Mouse (Mus musculus) kidney, adult 2 months (tissue): ENCODE data around the gene Pknox2. TPM values are rescaled to one million over a fixed set of nuclear protein-coding genes. Genes with fewer than 3 reads are reported as not detected.

Experiments
- DNase-seq: peaks from one replicate; pipeline ENCODE4 v3.0.0; 2021
- H3K27ac ChIP-seq: fragments of 200-500 bp; 2 replicates; pipeline ENCODE4 v1.5.1; 2012; ENCODE audit warnings: low read depth, low read length, control low read depth, inconsistent platforms; ENCODE audit not compliant: insufficient read depth
- H3K27me3 ChIP-seq: fragments of 200-500 bp; replicated peaks from 2 replicates; pipeline ENCODE4 v1.6.1; 2012; ENCODE audit warnings: mild to moderate bottlenecking, moderate library complexity, low read length, inconsistent platforms; ENCODE audit not compliant: control insufficient read depth, insufficient read depth
- H3K36me3 ChIP-seq: fragments of 200-500 bp; 2 replicates; pipeline ENCODE4 v1.6.1; 2012; ENCODE audit warnings: mild to moderate bottlenecking, moderate library complexity, low read length, inconsistent platforms; ENCODE audit not compliant: control insufficient read depth, insufficient read depth
- H3K4me1 ChIP-seq: fragments of 200-500 bp; 2 replicates; pipeline ENCODE4 v1.6.1; 2011; ENCODE audit warnings: low read length; ENCODE audit not compliant: control insufficient read depth, insufficient read depth
- H3K4me3 ChIP-seq: fragments of 200-500 bp; 2 replicates; pipeline ENCODE4 v1.5.1; 2011; ENCODE audit warnings: mild to moderate bottlenecking, low read depth, low read length, control low read depth; ENCODE audit not compliant: insufficient read depth
- CTCF ChIP-seq: fragments of 200-500 bp; conservative IDR thresholded peaks from 2 replicates; pipeline ENCODE4 v1.5.1; 2011; ENCODE audit warnings: low read depth, mild to moderate bottlenecking, control low read depth, low read length, moderate library complexity, mixed read lengths; ENCODE audit not compliant: insufficient read depth, insufficient read length
- POLR2A ChIP-seq: fragments of 200-500 bp; IDR thresholded peaks from one replicate; pipeline ENCODE4 v1.6.1; 2011; ENCODE audit warnings: low read depth, low read length, control low read depth
- WGBS: fragments of 180-500 bp; shearing (Covaris S2); methylation state at CpG from one replicate; pipeline ENCODE4 v1.1.7; 2018; 5-methylcytosine and 5-hydroxymethylcytosine counted together
- polyA plus RNA-seq: library from polyadenylated mRNA; depleted of rRNA; stranded (reverse); fragments of >200 nt; gene quantifications from 2 replicates; pipeline ENCODE4 v1.2.3, GENCODE M21; 2012

Gene Pknox2
- polyA plus RNA-seq, 1 experiment = 7.1 TPM

GRCm38 (mm10) chr9:37016165-37016564 lies 131.0 kb downstream of the Pknox2 start:
- Histone ChIP-seq H3K27ac (no peak overlapping the region), H3K27me3 (no peaks in the 10 kb centered on the region), H3K4me1 (no peaks in the 10 kb centered on the region), H3K4me3 (no peak overlapping the region), H3K36me3 (no peaks in the 10 kb centered on the region)
- DNase-seq = no peak
- TF ChIP-seq CTCF = no peak
- no peak for TF ChIP-seq POLR2A

DNA sequence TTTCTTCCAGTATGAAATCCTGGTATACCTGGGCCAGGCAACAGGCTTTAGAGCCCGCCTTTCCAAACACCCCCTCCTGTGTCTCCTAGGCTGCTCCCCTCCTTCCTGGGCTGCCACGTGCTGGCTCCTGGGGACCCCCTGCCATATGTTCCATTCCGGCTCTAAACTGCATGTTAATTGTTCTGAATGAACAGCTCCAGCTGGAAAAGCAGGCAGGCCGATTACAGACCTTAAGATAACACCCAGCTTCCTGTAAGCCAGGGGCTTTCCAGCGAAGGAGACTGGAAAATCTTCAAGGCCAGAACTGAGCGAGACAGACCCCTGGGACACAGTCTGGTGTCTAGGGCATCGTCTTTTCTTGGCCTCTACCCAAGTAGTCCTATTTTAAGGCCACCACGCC lies 133.6 kb downstream of the Pknox2 start:
- WGBS = 46% methylated on average over 8 of the region's 8 CpGs
- Histone ChIP-seq H3K27me3 (no peaks in the 10 kb centered on the region), H3K27ac (no peak overlapping the region), H3K4me3 (no peak overlapping the region), H3K4me1 (no peaks in the 10 kb centered on the region), H3K36me3 (no peaks in the 10 kb centered on the region)
- no peak for DNase-seq
- TF ChIP-seq CTCF = no peak
- TF ChIP-seq POLR2A = no peak

DNA sequence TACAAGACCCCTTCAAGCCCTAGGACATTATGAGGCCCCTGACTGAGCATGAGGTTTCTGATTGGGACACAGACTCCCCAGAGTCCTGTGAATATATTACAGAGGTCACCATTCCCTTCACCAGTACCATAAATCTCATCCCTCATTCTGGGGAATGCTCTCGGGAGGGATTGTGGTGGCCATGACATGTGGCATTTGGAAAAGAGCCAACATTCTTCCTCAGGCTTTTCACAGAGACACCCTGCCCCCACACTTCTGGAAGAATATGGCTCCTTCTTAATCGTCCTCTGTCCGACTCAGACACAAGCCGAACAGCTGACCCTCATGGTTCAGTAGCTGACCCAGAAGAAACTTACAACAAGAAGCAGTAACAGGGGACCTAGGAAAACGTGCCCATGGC lies 139.1 kb downstream of the Pknox2 start:
- Histone ChIP-seq H3K27ac (no peak overlapping the region), H3K27me3 (no peaks in the 10 kb centered on the region)

DNA sequence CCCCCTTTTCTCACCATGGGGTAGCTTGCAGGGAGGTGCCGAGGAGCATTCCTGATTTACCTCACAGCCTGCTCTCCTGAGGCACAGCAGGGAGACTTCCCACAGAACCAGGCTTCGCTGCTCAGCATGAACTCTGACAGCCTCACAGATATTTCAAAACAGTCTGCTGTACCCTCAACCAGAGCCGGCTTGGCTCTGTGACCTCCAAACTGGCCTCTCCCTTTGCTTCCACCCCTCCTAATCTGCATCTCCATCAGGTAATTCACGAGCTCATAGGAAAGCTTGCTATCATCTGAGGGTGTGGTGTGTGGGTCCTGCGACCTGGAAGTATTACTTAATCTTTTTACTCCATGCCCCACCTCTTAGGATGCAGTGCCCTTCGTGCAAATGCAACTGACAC lies 142.5 kb downstream of the Pknox2 start:
- Histone ChIP-seq H3K27ac (no peak overlapping the region), H3K27me3 (no peaks in the 10 kb centered on the region), H3K4me1 (no peaks in the 10 kb centered on the region), H3K4me3 (no peak overlapping the region), H3K36me3 (no peaks in the 10 kb centered on the region)
- TF ChIP-seq CTCF (no peak), POLR2A (no peak)
- no peak for DNase-seq
- whole genome bisulfite sequencing = 64% methylated on average over 6 of the region's 6 CpGs

More for the DNA sequence above, 139.1 kb downstream of the Pknox2 start:
- no peaks in the 10 kb centered on the region for H3K36me3 ChIP-seq
- no peaks in the 10 kb centered on the region for H3K4me1 ChIP-seq
- H3K4me3 ChIP-seq = no peak overlapping the region
- peak; percentile 58 for DNase-seq
- TF ChIP-seq POLR2A (no peak), CTCF (no peak)
- WGBS = 33% methylated on average over 5 of the region's 5 CpGs

- no peaks in the 10 kb centered on the region for H3K36me3 ChIP-seq
- no peaks in the 10 kb centered on the region for H3K27me3 ChIP-seq
- no peak for TF ChIP-seq POLR2A
- TF ChIP-seq CTCF = no peak
Observed at GRCm38 (mm10) chr9:37001935-37002535, 145.2 kb downstream of the Pknox2 start.

DNA sequence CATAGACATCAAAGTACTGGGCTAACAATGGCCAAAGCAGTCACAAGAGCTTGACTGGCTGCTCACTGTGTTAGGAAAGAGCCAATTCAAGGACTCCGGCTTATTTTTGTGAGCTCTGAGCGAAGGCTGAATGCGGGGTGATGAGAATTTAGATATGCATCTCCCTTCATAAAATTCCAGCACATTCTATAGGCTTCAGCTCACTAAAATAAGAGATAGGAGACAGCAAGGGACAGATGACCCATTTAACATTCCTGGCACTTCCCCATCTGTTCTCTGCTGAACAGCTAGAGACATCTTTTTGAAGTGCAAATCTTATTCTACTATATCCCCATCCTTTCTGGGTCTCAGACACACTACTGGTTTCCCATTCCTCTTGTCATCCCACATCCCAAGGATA lies 147.8 kb downstream of the Pknox2 start:
- H3K36me3 ChIP-seq = no peaks in the 10 kb centered on the region
- H3K27me3 ChIP-seq = no peaks in the 10 kb centered on the region
- no peak overlapping the region for H3K27ac ChIP-seq
- over 99% methylated on average over 3 of the region's 3 CpGs for WGBS
- DNase-seq = no peak
- TF ChIP-seq POLR2A (no peak), CTCF (no peak)
- no peak overlapping the region for H3K4me3 ChIP-seq
- no peaks in the 10 kb centered on the region for H3K4me1 ChIP-seq

More at GRCm38 (mm10) chr9:37001935-37002535, 145.2 kb downstream of the Pknox2 start:
- H3K4me1 ChIP-seq = no peaks in the 10 kb centered on the region
- DNase-seq = no peak
- H3K4me3 ChIP-seq = no peak overlapping the region
- H3K27ac ChIP-seq = no peak overlapping the region
- 53% methylated on average over 7 of the region's 7 CpGs for WGBS

DNA sequence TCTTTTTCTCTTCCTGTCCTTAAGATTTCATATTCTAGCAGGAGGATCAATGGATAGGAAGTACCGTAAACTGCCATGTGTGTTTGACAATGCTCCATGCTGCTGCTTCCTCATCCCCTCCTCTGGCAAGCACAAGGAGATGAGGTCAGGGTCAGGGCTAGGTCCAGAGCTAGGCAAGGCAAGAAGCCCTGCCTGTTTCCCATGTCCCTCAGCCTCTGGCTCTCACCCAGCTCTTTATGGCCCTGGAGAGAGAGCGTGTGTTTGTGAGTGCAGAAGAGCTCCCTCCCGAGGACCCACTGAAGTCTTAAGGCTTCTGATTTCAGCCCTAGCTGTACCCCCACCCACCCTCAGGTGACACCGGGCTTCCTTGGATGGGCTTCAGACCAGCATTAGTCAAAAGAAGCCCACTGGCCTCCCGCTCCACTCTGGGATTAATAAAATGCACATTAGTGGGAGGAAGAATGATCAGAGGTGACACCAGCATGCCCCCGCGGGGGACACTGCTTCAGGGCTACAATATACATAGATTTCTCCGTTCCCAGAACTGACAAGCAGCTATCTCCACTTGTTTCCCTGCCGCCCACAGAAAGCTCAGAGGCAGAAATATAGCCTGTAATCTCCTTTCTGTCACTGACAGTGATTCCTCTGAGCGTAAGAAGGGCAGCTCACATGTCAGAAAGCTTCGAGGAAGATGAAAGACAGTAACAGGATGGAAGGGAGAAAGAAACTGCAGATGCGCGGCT lies 156.4 kb downstream of the Pknox2 start:
- no peaks in the 10 kb centered on the region for H3K36me3 ChIP-seq
- no peaks in the 10 kb centered on the region for H3K27me3 ChIP-seq
- DNase-seq = peak; percentile 16
- no peak overlapping the region for H3K4me3 ChIP-seq
- no peak overlapping the region for H3K27ac ChIP-seq
- H3K4me1 ChIP-seq = no peaks in the 10 kb centered on the region
- TF ChIP-seq CTCF = no peak
- no peak for TF ChIP-seq POLR2A
- 52% methylated on average over 13 of the region's 13 CpGs for whole genome bisulfite sequencing

GRCm38 (mm10) chr9:36989991-36990390 lies 157.2 kb downstream of the Pknox2 start:
- WGBS = 92% methylated on average over 3 of the region's 3 CpGs
- Histone ChIP-seq H3K27me3 (no peaks in the 10 kb centered on the region), H3K4me3 (no peak overlapping the region), H3K4me1 (no peaks in the 10 kb centered on the region), H3K27ac (no peak overlapping the region), H3K36me3 (no peaks in the 10 kb centered on the region)
- TF ChIP-seq POLR2A = no peak
- TF ChIP-seq CTCF = no peak
- DNase-seq = no peak
